Mouse (Mus musculus) lung, postnatal 36 days (tissue): ENCODE measurements around the gene Secisbp2.
"Not testable (repeated sequence)": the region's sequence is repeated elsewhere in the genome, so short reads cannot be mapped to it uniquely, and the experiment has no call there.

ENCODE experiments used
- DNase-seq: peaks from one replicate; pipeline ENCODE4 v3.0.0; 2022; ENCODE audit warnings: mixed read lengths

Gene Secisbp2

DNA sequence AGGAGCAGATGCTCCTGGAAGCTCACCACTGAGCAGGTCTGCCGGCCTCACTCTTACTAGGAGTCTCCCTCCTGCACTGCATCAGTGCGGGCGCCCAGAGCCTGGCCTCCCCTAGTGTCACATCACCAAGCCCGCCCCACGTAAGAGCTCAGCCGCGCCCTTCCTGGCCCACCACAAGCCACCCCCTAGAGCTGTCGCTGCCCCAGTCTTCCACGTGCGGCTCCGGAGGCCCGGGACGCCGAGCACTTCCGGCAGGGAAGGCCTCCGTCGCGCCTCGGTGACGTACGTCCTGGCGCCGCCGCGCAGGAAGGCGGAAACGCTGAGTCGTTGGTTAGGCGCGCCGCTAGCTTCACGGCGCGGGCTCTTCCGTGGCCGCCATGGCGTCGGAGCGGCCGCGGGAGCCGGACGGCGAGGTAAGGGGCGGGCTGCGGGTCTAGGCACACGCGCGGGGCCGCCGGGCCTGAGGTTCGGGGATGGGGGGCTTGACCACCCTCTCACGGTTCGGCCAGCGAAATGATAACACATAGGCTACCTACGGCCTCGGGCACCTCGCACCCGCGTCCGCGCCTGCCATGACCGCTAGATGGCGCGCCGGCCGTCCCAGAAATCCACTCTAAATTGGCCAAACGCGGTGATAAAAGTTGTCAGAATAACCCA lies at the start of gene Secisbp2:
Gene Secisbp2 (plus strand): TSS at position 290 of the 657 bp plus-strand sequence.
- DNase-seq: peak; percentile 95

DNA sequence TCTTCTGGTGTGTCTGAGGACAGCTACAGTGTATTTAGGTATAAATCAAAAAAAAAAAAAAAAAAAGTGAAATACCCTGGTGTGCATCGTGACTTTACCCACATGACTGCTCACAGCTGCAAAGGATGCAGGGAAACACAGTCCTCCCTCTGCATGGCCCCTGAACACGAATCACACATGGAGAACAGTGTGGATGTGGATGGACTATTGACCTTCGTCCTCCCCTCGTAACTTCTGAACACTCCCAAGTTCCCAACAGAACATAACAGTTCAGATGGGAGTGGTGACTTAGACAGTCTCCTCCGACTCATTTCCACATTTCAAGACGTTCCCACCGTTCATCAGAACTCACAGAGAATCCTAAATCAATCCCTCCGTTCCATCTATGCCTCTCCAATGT lies 48.7 kb upstream of the Secisbp2 start:
- DNase-seq: no peak

GRCm38 (mm10) chr13:51603221-51603893 lies 48.1 kb upstream of the Secisbp2 start:
- peak; percentile 42 for DNase-seq

DNA sequence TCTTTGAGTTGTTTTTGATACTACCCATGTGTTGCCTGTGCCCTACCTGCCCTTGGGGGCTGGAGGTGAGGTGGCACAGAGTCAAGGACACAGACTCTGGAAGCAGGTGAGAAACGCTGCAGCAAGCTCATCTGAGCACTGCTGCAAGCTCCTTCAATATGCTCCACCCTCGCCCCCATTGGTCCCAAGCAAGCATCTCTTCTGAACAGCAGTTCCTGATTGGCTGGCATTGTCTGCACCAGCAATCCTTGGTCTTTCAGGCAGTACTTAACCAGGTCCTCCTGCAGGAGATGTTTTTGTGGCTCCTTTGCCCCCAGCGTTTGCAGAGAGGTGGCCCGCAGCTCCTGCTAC lies 47.6 kb upstream of the Secisbp2 start:
- no peak for DNase-seq

DNA sequence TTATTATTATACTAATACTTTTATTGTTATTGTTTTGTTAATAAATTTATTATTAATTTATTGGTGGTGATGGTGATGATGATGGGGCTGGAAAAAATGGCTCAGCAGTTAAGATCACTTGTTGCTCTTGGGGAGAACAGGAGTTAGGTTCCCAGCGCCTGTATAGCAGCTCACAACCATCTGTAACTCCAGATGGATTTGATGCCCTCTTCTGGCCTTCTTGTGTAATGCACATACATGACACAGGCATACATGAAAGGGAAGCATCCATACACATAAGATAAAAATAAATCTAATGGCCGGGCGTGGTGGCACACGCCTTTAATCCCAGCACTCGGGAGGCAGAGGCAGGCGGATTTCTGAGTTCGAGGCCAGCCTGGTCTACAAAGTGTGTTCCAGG lies 42.3 kb upstream of the Secisbp2 start:
- DNase-seq: no peak

DNA sequence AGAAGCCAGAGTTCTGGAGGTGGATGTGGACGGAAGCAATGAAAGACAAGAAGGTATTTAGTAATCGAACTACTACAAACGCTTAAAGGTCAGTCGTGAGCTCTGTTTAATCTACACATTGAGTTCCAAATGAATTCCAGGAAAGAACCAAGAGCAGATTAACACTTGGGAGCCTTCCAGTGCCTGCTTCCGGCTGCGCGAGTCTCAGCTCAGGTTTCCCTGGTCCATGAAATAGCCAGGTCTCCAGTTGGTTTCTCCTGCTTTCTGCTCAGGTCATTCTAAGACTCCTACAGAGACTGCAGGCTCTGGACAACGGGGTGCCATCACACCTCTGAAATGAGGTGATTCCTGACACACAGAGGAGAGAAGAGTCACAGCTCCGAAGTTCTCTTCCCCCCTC lies 40.4 kb upstream of the Secisbp2 start:
- no peak for DNase-seq

- no peak for DNase-seq
Measured at GRCm38 (mm10) chr13:51611500-51611899, 40.0 kb upstream of the Secisbp2 start.

- no peak for DNase-seq
Measured at GRCm38 (mm10) chr13:51615815-51616214, 35.7 kb upstream of the Secisbp2 start.

DNA sequence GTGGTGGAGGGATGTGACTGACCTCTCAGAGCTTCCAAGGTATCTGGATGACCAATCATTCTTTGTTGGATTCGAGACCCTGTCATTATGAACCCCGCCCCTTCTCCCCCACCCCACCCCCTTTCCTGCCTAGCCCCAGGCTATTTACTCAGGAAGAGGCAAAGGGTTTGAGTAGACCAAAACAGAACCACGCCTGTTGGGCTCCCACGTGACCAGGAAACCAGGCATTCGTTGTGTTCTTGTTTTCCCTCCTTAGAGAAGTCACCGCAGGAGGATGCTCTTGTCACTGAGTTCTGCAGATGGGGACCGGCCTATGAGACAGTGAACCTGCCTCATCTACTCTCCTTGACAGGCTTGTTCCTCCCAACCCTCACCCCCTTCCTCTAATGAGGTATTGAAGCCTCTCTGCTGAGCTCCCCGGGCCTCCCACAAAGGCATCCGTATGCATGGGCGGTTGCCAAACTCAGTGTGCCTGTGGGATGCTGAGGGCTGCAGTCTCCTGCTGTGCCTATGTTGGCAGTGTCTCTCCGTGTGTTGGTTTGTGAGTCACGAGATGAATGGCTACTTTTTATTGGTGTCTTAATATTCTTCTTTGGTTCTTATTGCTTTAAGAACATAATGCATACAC lies 35.0 kb upstream of the Secisbp2 start:
- DNase-seq: no peak

DNA sequence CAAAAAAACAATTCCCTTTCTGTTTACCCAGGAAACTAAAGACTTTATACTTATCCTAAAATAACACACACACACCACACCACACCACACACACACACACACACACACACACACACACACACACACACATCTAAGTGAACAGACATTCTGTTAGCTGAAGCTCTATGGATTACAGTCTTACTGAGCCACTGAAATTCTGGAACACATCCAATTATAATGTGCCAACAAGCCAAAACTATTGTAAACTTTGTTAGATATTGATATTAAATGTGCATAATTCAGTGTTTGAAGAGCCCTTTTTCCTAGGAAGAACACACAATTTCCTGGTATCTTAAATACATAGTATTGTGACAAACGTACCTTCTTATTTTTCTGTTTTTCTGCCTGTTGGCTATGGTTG lies 34.2 kb upstream of the Secisbp2 start:
- DNase-seq: no peak

DNA sequence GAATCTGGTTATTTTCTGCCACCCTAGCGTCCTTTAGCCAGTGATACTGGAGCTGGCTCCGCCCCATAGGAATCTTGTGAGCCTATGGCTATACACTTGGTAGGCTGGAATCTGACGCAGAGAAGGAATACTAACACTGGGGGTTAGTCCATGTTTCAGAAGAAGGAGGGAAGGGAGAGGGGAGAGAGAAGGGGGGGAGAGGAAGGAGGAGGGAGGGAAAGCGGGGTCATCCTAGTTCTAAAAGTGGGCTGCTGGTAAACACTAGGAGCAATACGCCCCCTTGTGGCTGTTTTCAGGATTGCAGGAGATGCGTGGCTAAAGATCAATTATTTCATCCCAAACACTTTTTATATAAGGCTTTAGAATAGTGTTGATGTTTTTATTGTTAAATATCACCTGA lies 33.6 kb upstream of the Secisbp2 start:
- DNase-seq: peak; percentile 67

- no peak for DNase-seq
Measured at GRCm38 (mm10) chr13:51618602-51619001, 32.9 kb upstream of the Secisbp2 start.

GRCm38 (mm10) chr13:51622626-51623025 lies 28.9 kb upstream of the Secisbp2 start:
- DNase-seq: no peak

DNA sequence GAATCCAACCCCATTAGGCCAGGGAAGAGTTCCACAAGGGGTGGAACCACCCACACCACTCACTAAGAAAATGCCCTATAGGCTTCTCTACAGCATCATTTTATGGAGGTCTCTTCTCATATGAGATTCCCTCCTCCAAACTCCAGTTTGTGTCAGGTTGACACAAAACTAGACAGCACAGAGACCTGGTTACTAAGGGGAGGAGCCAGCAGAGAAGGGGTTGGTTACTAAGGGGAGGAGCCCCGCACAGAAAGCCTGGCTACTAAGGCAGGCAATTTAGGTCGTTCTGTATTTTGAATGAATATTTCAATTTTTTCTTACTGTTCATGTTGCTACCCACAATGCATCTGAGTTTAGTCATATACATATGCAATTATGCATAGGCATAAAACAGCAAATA lies 27.8 kb upstream of the Secisbp2 start:
- DNase-seq: no peak

DNA sequence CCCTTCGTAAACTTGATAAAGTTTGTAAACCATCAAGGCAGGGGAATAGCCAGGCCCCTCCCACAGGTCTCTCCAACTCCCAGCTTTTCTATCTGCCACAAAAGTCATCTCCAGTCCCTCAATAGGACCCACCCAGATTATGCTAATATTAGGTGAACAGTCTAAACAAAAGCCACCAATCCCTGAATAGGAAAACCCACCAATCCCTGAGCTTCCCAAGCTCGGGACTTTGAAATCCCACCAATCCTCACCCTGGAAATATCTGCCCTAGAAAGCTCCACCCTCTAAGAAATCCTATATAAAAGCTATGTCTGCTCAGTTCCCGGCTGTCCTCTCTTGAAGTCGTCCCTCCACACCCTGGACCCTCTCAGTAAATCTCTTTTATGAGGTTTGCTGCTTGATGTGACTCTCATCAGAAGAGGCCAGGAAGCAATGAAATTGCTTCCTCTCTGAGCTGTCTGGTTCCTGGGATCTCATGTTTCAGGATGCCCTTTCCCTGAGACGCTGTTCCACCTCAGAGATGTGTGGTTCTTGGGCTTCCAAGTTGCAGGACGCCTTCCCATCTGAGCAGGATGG lies 23.1 kb upstream of the Secisbp2 start:
- no peak for DNase-seq

DNA sequence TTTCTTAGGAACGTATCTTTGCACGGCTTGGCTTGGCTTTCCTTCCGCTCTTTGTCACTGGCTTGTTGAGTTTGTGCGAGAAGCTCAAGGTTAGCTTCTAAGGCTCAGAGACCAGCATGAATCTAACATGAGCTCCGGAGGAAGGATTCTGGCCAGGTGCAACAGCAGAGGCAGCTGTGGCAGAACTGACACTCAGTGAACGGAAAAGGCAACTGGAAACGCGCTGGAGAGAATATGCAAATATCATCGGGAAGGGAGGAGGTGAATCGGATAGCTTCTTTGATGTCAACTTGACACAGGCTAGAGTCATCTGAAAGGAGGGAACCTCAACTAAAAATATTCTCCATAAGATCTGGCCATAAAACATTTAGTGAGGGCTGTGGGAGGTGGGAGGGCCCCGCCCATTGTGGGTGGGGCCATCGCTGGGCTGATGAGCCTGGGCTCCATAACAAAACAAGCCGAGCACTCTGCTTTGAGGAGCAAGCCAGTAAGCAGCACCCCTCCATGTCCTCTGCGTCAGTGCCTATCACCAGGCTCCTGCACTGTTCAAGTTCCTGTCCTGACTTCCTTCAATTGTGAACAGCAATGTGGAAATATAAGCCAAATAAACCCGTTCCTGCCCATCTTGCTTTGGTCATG lies 20.0 kb upstream of the Secisbp2 start:
- no peak for DNase-seq

GRCm38 (mm10) chr13:51632560-51633218 lies 18.8 kb upstream of the Secisbp2 start:
- DNase-seq: no peak

GRCm38 (mm10) chr13:51635384-51635783 lies 16.1 kb upstream of the Secisbp2 start:
- DNase-seq: not testable (repeated sequence)

DNA sequence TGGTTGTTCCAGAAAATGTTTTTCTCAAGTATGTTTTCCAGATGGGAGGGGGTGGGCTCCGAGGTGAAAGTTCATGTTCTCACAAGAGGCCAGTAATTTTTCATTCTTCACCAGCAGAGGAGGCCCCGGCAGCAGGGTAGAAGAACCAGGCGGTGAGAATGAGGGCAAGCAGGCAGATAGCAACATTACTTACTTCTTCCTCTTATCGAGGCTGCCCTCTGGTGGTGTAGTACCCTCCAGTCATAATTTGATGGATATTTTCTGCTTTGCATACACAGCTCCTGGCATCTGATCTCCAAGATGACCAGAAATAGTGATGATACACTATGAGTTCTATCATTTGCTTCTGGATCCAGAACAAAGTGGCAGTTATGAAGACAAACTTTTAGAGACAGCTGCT lies 12.5 kb upstream of the Secisbp2 start:
- no peak for DNase-seq

GRCm38 (mm10) chr13:51641424-51641823 lies 10.1 kb upstream of the Secisbp2 start:
- no peak for DNase-seq

- DNase-seq: peak; percentile 14
Measured at GRCm38 (mm10) chr13:51642171-51642778, 9.2 kb upstream of the Secisbp2 start.
